15 mouse cellular contexts compared by ENCODE assay signal in the genomic region with DNA sequence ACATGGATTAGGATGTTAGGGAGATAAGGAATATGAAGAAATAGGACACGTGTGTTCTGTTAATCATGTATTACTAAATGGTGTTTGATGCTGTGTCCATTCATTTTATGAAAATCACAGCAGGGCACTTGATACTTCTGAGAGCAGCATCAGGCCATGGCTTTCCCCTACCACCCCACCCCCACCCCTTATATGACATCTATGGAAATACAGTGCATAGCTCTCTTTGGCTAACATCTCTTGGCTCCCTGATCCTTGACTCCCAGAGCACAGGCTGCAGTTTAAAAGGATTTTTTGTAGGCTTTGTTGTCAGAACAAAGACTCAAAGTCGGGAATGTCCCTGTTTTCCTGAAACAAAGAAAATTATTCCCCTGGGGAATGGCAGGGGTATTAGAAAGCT.
"Had no signal": no experiment of that assay in that cellular context is flagged by ENCODE, and none has a peak within 500 bp of the region (broad histone marks: within the 10 kb centered on the region; RNA-seq: fewer than 3 reads in every experiment).

No protein-coding gene starts in this region.

- H3K9me3 ChIP-seq: intestine, embryonic 15.5 days; kidney, embryonic 15.5 days; liver, embryonic 13.5 days; neural tube, embryonic 13.5 days had no signal

- H3K4me2 ChIP-seq: intestine, embryonic 15.5 days; kidney, embryonic 15.5 days; liver, embryonic 13.5 days; neural tube, embryonic 13.5 days had no signal

- H3K27me3 ChIP-seq: intestine, embryonic 15.5 days; kidney, embryonic 15.5 days; liver, embryonic 13.5 days; neural tube, embryonic 13.5 days had no signal

- ATAC-seq: intestine, embryonic 15.5 days had no signal

- H3K4me3 ChIP-seq: intestine, embryonic 15.5 days; kidney, embryonic 15.5 days; left cerebral cortex, adult 2 months; liver, embryonic 13.5 days; myocyte; neural tube, embryonic 13.5 days had no signal

- DNase-seq: kidney, adult 11 months; kidney, postnatal 10 days; layer of hippocampus, postnatal 36 days; liver, embryonic 13.5 days; lung, adult 2 months; lung, postnatal 14 days; lung, postnatal 4 days; right cerebral cortex, postnatal 25 days; thymus, adult 18-20 months; thymus, postnatal 36 days had no signal

- H3K36me3 ChIP-seq: intestine, embryonic 15.5 days; kidney, embryonic 15.5 days; liver, embryonic 13.5 days; neural tube, embryonic 13.5 days had no signal

- H3K4me1 ChIP-seq: intestine, embryonic 15.5 days; liver, embryonic 13.5 days had no signal

- H3K9ac ChIP-seq: intestine, embryonic 15.5 days; kidney, embryonic 15.5 days; liver, embryonic 13.5 days; neural tube, embryonic 13.5 days had no signal

- H3K27ac ChIP-seq: intestine, embryonic 15.5 days; left cerebral cortex, adult 2 months; liver, embryonic 13.5 days; neural tube, embryonic 13.5 days had no signal
